Mouse (Mus musculus): ENCODE results near the gene Card14.
"Not testable (repeated sequence)": the region's sequence is repeated elsewhere in the genome, so short reads cannot be mapped to it uniquely, and the experiment has no call there.

The Card14 gene

DNA sequence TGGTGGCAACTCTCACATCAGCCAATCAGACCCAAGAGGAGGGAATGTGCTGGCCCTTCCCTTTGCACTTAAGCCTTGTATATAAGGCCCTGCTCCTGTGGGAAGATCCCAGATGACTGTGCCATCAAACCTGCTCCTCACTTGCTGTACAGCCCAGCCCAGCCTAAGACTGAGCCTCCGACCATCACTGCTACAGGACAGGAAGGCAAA is at the start of gene Card14:
TSS of gene Card14 (plus strand) at position 111 of the 210 bp plus-strand sequence.
- DNase-seq (ENCODE audit: low read depth) = no peak

DNA sequence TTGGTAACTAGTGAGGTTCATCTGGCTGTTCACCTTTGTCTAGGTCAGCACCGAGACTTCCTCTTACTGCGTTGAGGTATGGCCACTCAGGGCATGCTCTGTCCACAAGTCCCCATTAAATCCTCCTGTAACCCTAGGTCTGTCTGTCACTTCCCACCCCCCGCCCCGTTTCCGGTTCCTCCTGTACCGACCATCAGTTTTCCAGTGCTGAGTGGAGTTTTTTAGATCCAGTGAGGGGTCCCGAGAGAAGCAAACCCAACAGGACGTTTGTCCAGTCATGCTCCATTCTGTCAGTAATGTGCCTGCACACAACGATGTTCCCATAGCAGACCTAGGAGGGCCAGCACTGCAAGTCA is 49.4 kb upstream of the Card14 start:
- no peak for DNase-seq (ENCODE audit: low read depth)

DNA sequence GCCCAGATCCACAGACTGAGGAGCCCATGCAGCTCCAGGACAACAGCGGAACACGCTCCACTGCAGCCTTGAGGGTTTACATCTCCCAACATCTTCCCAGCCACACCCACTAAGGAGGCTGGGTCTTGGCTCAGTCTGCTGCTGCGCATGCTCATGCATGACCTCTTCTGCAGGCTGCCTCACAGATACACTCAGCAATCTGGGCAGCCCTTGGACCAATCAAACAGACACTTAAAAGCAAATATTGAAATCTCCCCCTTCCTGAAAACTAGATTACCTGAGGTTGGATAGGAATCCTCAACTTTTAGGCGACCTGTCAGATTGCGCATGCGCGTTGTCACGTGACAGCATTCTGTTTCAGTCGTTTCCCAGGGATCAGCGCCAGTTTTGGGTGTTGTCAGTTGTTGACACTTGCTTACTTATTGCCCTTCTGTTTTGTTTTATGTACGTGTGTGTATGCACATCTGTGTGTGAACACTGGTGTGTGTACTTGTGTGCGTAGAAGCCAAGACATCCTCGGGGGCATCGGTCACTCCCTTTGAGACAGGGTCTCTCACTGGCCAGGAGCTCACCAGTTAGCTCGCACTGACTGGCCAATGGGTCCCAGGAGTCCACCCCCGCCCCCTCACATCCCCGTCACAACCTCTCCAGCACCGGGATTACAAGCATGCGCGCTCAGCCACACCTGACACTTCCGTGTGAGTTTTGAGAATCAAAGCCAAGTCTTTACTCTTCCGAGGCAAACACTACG is 48.8 kb upstream of the Card14 start:
- DNase-seq (ENCODE audit: low read depth) = peak; percentile 50

DNA sequence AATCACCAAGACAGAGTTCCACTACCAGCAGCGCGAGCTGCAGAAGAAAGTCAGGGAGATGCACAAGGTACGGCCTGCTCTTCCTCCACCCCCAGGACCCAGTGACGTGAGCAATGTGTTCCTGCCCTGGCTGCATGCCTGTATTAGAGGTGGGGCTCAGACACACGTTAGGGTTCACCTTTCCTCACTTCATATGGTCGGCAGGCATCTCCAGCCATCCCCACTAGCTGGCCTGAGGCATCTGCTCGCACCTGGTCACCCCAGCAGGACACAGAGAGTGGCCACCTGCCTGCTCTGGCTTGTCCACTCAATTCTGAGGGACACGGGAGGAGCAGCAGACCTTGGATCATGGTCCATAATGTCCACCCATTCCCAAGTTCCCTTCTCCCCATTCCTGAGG is 47.6 kb upstream of the Card14 start:
- DNase-seq (ENCODE audit: low read depth) = no peak

DNA sequence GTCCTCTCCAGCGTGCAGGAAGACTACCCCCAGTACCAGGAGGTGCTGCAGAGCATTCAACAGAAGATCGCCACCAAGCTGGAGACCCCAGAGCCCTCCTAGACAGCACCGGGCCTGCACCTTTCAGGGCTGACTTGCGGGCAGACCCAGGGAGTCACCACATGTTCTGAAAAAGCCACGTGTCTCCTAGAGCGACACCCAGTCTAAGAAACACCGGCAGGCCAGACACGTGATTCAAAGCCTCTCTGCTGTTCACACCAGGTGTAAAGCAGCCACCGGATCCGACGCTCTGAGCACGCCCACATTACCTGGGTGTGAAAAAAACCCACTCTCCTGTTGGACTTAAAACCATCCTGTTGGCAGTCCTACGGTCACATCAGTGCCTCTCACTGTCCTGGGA is 43.2 kb upstream of the Card14 start:
- no peak for DNase-seq (ENCODE audit: low read depth)

DNA sequence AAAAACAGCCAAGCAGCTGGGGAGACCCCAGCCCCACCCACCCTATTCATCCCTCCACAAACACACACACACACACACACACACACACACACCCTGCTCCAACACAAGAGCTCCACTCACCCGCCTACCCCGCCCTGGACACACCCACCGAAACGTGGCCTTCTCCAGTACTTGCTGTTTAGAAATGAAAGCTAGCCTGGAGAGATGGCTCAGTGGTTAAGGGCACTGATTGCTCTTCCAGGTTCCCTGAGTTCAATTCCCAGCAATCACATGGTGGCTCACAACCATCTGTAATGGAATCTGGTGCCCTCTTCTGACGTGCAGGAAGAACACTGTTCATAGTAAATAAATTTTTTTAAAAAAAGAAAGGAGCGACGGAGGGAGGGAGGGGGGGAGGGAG is 41.8 kb upstream of the Card14 start:
- DNase-seq (ENCODE audit: low read depth) = no peak

DNA sequence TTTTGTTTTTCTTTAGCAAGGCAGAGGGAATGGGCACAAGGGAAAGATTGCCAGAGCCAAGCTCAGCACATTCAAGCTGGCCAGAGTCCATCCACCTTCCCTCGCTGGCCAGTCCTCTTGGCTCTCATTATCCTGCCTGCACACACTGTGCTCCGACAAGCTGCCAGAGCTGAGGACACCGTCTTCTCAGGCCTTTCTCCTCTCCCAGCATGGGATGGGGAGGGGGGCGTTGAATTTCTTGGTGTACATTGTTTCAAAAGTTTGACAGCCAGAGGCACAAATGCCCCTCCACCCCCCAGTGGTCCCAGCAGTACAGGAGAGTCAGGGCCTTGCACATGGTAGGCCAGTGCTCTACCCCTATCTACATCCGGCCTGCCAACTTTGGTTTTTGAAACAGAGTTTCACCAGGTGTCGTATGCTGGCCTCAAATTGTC is 40.3 kb upstream of the Card14 start:
- no peak for DNase-seq (ENCODE audit: low read depth)

DNA sequence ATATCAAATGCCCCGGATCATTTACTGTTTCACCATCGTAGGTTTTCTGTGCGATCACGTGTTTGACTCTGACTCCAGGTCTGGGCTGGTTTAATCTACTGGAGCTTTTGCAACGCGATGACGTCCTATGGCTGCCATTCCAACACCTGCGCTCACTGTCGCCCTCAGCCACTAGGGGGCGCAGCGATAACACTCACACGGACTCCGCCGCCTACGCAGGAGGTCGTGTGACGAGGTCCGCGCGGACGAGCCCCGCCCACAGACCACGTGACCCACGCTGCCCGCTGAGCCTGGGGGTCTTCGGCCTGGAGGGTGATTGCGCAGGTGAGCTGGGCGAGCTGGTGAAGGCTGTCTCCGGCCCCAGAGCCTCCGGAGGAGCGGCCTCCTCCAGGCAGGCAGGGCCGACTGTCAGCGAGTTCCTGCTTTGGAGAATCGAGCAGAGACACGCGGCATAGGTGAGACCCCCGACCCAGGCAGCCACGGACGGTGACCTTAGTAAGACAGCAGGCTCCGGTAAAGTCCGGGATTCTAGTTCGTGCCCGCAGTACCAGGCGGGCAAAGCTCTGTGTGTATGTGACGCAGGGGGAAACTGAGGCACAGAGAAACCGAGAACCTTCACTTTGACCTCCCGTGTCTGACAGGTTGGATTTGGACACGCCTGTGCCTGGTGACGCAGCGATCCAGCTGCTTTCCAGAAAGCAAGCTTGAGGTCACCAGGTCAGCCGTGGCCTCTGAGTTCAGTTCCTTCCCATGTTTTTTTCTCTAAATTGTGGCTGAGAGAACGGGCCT is 39.6 kb upstream of the Card14 start, which contains the start of gene Gaa:
TSS of gene Gaa (plus strand) at position 120 of the 789 bp plus-strand sequence.
- peak; percentile 97 for DNase-seq (ENCODE audit: low read depth)

DNA sequence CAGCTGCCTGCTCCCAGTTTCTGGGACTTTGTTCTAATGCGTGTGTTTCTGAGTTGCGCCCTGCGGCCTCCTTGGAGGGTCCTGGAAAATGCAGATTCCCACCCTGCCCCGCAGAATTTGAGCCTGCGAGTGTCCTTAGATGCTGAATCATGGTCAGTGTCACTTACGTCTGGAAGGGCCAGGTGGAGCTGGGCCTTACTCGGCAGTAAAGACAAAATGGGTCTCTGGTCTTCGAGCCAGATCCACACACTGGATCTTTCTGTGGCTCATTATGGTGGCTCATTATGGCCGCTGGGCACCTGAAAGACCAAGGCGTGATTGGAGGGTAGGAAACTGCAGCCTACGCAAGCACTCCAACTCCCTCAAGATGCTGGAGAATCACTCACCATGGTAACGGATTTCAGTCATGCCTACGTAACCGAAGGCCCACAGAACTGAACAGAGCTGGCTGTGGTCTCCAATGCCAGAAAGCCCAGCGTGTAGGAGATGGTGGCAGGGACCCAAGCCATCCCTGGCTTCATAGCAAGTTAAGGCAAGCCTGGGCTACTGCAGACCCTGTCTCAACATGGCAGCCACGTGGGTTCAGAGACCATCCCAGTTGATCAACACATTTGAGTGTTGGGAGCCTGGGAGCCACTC is 38.9 kb upstream of the Card14 start:
- no peak for DNase-seq (ENCODE audit: low read depth)

DNA sequence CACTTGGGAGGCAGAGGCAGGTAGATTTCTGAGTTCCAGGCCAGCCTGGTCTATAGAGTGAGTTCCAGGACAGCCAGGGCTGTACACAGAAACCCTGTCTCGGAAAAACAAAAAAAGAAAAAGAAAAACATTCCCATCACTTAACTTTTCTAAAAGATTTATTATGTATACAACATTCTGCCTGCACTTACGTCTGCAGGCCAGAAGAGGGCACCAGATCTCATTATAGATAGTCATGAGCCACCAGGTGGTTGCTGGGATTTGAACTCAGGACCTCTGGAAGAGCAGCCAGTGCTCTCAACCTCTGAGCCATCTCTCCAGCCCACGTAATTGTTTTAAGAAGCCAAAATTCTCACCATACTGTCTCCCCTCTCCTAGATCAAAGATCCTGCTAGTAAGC is 35.1 kb upstream of the Card14 start:
- DNase-seq (ENCODE audit: low read depth) = not testable (repeated sequence)

DNA sequence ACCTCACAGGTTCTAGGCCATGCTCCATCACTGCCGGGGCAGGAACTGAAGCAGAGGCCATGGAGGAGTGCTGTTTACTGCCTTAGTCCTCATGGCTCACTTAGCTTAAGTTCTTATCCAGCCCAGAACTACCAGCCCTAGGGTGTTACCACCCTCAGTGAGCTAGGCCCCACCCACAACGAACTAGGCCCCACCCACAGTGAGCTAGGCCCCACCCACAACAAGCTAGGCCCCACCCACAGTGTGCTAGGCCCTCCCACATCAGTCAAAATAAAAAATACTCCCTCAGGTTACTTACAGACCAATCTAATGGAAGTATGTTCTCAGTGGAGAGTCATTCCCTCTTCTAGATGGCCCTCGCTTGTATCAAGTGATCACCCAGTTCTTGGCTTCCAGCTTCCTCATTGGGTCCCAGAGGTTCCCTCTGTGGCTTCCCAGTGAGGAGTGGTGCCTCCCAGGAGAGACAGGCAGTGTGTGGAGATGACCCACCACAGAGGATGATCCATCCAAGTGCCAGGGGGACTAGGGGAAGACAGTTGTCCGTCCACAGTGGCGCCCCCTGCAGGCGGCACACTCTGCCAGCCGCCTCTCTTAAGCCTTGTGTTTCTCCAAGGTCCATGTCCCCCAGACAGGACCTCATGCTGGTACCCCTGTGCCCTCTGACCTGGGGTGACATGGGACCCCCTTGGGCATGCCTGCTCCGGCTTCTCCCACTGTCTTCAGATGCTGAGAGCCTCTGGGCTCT is 34.2 kb upstream of the Card14 start:
- DNase-seq (ENCODE audit: low read depth) = no peak

DNA sequence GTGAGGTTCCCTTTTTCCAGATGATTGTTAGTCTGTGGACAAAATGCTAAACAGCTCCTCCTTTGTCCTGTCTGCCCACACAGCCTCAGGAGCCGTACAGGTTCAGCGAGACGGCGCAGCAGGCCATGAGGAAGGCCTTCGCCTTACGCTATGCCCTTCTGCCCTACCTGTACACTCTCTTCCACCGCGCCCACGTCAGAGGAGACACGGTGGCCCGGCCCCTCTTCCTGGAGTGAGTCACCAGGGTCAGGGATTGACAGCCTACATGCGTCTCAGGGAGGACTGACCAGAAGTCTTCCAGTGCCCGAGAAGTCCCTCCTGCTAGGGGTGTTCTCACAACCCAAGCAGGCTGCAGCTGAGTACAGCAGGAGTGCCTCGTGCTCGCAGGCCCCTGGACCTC is 26.5 kb upstream of the Card14 start:
- DNase-seq (ENCODE audit: low read depth) = no peak

DNA sequence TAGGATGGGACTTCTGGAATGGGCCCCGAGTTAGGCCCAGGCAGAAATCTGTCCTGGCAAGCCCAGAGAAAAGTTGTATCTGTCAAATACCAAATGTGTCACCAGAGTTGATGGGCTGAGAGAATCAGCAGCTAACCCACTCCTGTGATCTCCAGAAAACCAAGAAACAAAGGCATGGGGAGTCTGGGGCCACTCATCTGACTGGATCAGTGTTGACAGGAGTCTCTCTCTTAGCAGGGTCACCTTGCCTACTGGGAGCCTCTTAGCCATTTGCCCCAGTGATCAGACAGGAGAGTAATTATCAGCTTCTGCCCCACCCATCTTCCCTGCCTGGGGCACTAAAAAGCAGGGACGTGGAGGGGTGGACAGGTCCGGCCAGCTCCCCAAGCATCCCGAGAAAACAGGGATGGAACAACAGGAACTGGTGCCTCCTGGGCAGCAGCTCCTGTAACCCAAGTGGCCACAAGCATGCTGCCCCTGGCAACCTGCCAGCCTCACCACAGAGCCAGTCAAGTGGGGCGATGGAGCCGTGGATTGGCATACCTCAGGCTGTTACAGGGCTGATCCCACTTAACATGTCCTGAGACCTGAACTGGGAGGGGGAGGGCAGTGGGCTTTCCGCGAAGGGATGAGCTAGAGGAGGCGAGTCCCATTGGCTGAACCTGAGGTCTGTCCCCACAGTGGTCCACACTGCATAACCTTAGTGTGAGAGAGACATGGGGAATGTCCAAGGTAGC is 21.6 kb upstream of the Card14 start:
- DNase-seq (ENCODE audit: low read depth) = no peak

DNA sequence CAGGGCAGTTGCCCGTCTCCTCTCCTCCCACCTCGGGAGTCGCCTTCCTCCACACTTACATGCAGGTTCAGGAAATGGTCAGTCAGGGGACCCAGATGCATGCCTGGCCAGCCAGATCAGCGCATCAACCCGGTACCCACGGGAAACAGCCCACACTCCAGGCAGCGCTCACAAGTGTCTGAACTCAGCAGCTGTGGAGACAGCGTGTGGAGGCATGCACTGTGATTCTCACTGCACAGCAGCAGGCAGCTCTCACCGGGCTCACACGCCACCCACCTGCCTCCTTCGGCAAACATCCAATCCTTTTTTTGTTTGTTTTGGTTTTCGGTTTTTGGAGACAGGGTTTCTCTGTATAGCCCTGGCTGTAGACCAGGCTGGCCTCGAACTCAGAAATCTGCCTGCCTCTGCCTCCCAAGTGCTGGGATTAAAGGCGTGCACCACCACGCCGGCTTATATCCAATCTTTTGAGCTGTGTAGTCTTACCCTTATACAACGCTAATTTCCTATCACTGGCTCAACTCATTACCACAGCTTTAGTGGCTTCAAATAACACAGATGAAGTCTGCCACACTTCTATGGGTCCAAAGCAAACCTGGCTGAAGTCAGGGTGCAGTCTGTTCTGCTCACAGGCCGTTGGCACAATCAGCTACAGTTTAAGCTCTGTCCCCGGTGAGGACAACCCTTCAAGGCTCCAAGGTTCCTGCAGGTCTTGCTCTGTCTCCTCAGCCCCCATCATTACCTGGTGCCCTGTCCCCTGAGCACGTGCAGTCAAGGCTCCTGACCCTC is 20.2 kb upstream of the Card14 start:
- DNase-seq (ENCODE audit: low read depth) = no peak

DNA sequence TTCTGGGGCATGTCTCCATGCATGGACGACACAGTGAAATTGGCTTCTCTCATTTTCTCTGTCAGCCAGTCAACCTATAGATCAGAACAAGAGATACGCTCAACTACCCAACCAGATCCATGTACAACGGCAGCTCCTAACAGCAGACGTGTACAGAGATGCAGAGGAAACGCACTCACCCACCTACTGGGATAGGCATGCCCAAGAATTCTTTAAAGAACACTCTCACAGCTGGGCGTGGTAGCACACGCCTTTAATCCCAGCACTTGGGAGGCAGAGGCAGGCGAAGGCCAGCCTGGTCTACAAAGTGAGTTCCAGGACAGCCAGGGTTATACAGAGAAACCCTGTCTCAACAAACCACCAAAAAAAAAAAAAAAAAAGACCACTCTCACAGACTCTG is 14.7 kb upstream of the Card14 start:
- not testable (repeated sequence) for DNase-seq (ENCODE audit: low read depth)

DNA sequence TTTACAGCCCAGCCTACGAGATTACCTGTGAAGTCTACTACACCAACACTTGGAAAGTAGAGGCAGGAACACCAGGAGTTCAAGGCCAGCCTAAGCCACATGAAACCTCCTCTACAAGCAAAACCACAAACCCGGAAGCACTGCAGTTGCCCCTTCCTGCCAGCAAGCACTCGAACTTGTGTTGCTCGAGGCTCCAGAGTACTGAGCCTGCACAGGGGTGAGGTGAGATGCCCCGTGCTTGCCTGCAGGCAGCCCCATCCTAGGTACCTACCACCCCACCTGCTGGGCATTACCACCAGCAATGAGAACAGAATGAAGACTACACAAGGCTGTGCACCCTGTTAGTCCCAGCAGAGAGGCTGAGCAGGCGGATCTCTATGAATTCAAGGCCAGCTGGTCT is 9.6 kb upstream of the Card14 start:
- DNase-seq (ENCODE audit: low read depth) = no peak

DNA sequence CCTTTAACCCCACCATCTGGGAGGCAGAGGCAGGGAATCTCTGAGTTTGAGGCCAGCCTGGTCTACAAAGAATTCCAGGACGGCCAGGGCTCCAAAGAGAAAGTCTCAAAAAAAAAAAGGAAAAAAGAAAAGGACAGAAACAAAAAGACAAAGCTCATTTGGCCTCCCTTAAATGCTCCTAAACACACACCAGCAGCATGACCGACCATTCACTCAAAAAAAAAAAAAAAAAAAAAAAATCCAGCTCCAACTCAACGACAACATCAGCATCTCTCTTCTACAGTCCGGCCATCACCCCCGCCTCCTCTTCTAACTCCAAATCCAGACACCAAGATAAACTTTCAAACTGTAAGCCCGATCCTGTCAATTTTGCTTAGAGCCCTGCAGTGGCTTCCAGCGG is 8.7 kb upstream of the Card14 start:
- DNase-seq (ENCODE audit: low read depth) = no peak

DNA sequence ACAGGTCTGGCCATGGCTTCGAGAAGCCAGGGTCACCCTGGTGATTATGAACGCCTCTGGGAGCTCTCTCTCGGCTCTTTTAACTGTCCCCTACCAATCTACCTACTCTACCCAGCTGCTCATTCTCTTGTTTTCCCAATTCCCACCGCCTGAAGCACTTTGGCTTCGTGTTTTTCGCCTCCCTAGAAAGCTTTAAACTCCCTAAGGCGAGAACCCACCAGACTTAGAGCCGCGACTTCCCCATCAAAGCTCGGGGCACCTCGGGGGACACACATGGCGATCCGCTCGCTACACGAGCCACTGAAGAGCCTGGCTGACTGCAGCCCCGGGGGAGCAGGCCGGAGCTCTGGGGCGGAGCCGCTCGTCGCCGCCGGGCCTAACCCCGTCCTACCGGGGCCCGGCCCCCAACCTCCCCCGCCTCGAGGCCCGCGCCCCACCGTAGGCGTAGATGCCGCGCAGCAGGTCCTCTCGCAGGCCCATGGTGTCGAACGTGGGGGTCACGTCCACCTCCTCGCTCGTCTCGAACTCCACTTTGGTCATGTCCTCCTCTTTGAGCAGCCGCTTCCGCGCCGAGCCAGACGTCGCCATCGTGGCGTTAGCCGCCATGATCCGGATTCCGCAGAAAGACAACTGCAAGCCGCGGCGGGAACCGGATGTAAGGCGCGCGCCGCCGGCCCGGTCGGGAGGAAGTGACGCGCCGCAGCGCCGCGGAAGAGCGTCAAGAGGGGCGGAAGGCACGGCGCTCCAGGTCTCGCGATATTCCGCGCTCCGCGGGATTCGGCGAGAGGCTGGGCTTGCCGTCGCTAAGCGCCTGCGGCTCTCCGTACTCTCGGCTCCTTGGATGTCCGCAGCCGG is 8.0 kb upstream of the Card14 start, which contains the start of gene Eif4a3:
TSS of gene Eif4a3 (minus strand) at position 699 of the 855 bp plus-strand sequence.
- peak; percentile 93 for DNase-seq (ENCODE audit: low read depth)

DNA sequence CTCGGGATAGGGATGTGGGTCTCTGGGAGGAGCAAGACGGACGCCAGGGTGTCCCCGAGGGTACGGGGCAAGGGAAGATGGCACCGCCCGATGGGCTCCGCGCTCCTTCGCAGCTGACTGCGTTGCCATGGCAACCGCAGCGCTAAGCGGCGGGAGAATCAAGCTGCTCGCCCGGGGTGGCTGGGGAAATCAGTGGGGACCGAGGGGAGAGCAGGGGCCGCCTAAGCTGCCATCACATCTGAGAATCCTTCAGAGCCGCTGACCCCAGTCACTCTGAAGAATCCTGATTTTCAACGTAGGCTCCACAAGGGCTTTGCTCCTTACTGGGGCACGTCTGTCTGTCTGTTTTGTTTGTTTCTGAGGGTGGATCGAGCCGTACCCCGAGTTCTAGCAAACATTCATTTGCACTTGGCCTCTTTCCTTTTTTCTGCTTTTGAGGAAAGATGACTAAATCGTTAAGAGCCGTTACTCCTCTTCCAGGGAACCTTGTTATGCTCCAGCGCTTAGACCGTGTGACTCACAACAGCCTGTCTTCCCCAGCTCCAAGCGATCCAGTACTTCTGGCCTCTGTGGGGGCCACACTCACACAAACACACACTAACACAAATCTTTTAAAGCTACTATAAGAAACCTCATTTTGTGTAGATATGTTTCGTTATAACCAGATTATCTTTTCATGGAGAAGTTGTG is 7.2 kb upstream of the Card14 start:
- no peak for DNase-seq (ENCODE audit: low read depth)
